ENCODE assay signal across 8 mouse cellular contexts in the genomic region with DNA sequence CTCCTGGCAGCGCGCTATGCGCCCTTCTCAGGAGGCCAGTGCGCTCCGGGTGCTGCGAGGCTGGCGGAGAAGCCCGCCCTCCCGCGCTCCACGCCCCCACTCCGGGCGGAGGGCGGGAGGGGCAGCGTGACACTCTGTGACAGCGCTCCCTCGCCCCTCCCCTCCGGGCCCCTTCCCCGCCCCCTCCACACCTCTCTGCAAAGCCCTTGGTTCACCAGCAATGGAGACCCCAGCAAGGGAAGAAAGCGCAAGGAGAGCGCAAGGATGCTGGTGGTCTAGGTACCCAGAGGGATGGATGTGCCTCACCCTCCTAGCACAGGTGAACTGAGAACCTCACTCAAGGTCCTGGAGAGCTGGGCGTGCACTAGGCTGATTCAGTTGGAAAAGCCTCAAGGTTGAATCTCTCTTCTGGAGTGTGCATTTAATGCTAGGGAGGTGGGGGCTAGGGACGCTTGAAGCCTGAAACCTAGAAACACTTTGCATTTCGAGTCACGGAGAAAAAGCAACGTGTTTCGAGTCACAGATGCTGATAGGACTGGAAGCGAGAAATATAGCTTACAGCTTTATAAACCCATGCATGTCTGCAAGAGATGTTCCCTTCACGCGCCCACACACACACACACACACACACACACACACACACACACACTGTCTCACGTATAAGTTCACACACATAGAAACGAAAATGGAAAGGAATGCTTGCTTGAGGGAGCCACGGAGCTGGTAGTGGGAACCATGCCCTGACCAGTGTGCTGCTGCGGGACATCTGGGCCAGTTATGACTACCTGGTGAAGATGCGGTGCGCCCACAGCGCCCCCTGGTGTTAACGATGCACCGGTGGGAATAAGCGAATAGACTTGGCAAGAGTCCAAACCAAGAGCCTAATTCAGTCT. TPM values are rescaled to one million over a fixed set of nuclear protein-coding genes. Genes with fewer than 3 reads are reported as not detected.
DNase-seq lines count a peak whose midpoint lies in the region; ATAC-seq lines count a peak whose summit lies in the region.

Gene Stum (minus strand): TSS at position 106 of the 893 bp plus-strand sequence.

- no peak within 1 kb of the TSS for H3K27ac ChIP-seq in embryonic facial prominence, embryonic 14.5 days (replicated peaks; ENCODE audit: low read depth, low read length)
- no peak within 1 kb of the TSS for H3K27ac ChIP-seq in heart, embryonic 11.5 days (ENCODE audit: low read depth, low read length)
- H3K27ac ChIP-seq in kidney, embryonic 15.5 days = no peak within 1 kb of the TSS
- no peak within 1 kb of the TSS for H3K27ac ChIP-seq in stomach, embryonic 14.5 days (ENCODE audit: low read length)

- peaks cover 9% of the 10 kb centered on the region for H3K4me1 ChIP-seq in embryonic facial prominence, embryonic 14.5 days (ENCODE audit: control insufficient read depth, insufficient read depth, low read length)
- peaks cover 12% of the 10 kb centered on the region for H3K4me1 ChIP-seq in heart, embryonic 11.5 days (ENCODE audit: control insufficient read depth, insufficient read depth, low read length)
- peaks cover 34% of the 10 kb centered on the region for H3K4me1 ChIP-seq in kidney, embryonic 15.5 days
- peaks cover 20% of the 10 kb centered on the region for H3K4me1 ChIP-seq in stomach, embryonic 14.5 days (ENCODE audit: control insufficient read depth, insufficient read depth, low read length)

- H3K27me3 ChIP-seq in embryonic facial prominence, embryonic 14.5 days (replicated peaks; ENCODE audit: control insufficient read depth, insufficient read depth, low read length) = peaks cover 37% of the 10 kb centered on the region
- H3K27me3 ChIP-seq in heart, embryonic 11.5 days (ENCODE audit: control insufficient read depth, insufficient read depth, low read length) = peaks cover 71% of the 10 kb centered on the region
- peaks cover 72% of the 10 kb centered on the region for H3K27me3 ChIP-seq in kidney, embryonic 15.5 days
- peaks cover 20% of the 10 kb centered on the region for H3K27me3 ChIP-seq in stomach, embryonic 14.5 days (ENCODE audit: control insufficient read depth, insufficient read depth, low read length)

- peak within 1 kb of the TSS; percentile 54 for H3K9ac ChIP-seq in embryonic facial prominence, embryonic 14.5 days (ENCODE audit: low read depth, low read length)
- no peak within 1 kb of the TSS for H3K9ac ChIP-seq in heart, embryonic 11.5 days (ENCODE audit: low read depth, low read length)
- peak within 1 kb of the TSS; percentile 29; the same call in 1 of the 2 replicates for H3K9ac ChIP-seq in kidney, embryonic 15.5 days
- H3K9ac ChIP-seq in stomach, embryonic 14.5 days (replicated peaks; ENCODE audit: low read depth, low read length) = 0 out of 2 replicates have a peak within 1 kb of the TSS, but pooled peaks have one; percentile 18

- H3K36me3 ChIP-seq in embryonic facial prominence, embryonic 14.5 days (ENCODE audit: control insufficient read depth, insufficient read depth, low read length) = no peaks in the 10 kb centered on the region
- H3K36me3 ChIP-seq in heart, embryonic 11.5 days (ENCODE audit: control insufficient read depth, insufficient read depth, low read length) = no peaks in the 10 kb centered on the region
- H3K36me3 ChIP-seq in kidney, embryonic 15.5 days = no peaks in the 10 kb centered on the region
- no peaks in the 10 kb centered on the region for H3K36me3 ChIP-seq in stomach, embryonic 14.5 days (ENCODE audit: control insufficient read depth, insufficient read depth, low read length)

- peak within 1 kb of the TSS; percentile 77 for H3K4me2 ChIP-seq in embryonic facial prominence, embryonic 14.5 days (ENCODE audit: low read depth, low read length)
- peak within 1 kb of the TSS; percentile 73 for H3K4me2 ChIP-seq in heart, embryonic 11.5 days
- H3K4me2 ChIP-seq in kidney, embryonic 15.5 days = peak within 1 kb of the TSS; percentile 89
- H3K4me2 ChIP-seq in stomach, embryonic 14.5 days (replicated peaks; ENCODE audit: low read depth, low read length) = peak within 1 kb of the TSS; percentile 85

- H3K4me3 ChIP-seq in embryonic facial prominence, embryonic 14.5 days (ENCODE audit: low read depth, low read length) = peak within 1 kb of the TSS; percentile 46
- H3K4me3 ChIP-seq in heart, embryonic 11.5 days (ENCODE audit: low read depth, low read length) = peak within 1 kb of the TSS; percentile 42
- H3K4me3 ChIP-seq in kidney, embryonic 15.5 days (replicated peaks) = peak within 1 kb of the TSS; percentile 48
- H3K4me3 ChIP-seq in stomach, embryonic 14.5 days (ENCODE audit: low read depth, low read length) = peak within 1 kb of the TSS; percentile 40

- peak; percentile 80 for ATAC-seq in embryonic facial prominence, embryonic 14.5 days (ENCODE audit: low read depth)
- ATAC-seq in heart, embryonic 11.5 days (replicated peaks; ENCODE audit: insufficient number of reproducible peaks, low FRiP score, low TSS enrichment) = no peak; the same call in 1 of the 2 replicates
- peak; percentile 67 for ATAC-seq in kidney, embryonic 15.5 days (replicated peaks; ENCODE audit: low FRiP score)
- peak; percentile 59 for ATAC-seq in monocyte, adult 5-6 weeks (replicated peaks; ENCODE audit: insufficient number of reproducible peaks, low FRiP score, low TSS enrichment, poor library complexity, severe bottlenecking)
- peak; percentile 28; the same call in 1 of the 2 replicates for ATAC-seq in stomach, embryonic 14.5 days (ENCODE audit: insufficient number of reproducible peaks, insufficient read depth, low FRiP score, low read depth)

- WGBS in embryonic facial prominence, embryonic 14.5 days = 5% methylated on average over 21 of the region's 40 CpGs
- WGBS in heart, embryonic 11.5 days (ENCODE audit: insufficient replicate concordance) = 4% methylated on average over 40 of the region's 40 CpGs
- 2% methylated on average over 40 of the region's 40 CpGs for WGBS in kidney, embryonic 15.5 days
- 3% methylated on average over 40 of the region's 40 CpGs for WGBS in stomach, embryonic 14.5 days

- DNase-seq in B cell, adult 2 months = peak; percentile 90 to 92
- peak; percentile 26 to 50 for DNase-seq in adrenal gland, postnatal 4 days (ENCODE audit: low spot score in 2 of 2)
- peak; percentile 79 for DNase-seq in embryonic facial prominence, embryonic 14.5 days (ENCODE audit: low spot score)
- peak; percentile 72 for DNase-seq in liver

- H3K9me3 ChIP-seq in embryonic facial prominence, embryonic 14.5 days (ENCODE audit: control insufficient read depth, low read length) = no peaks in the 10 kb centered on the region
- no peaks in the 10 kb centered on the region for H3K9me3 ChIP-seq in heart, embryonic 11.5 days (replicated peaks; ENCODE audit: control insufficient read depth, low read length)
- H3K9me3 ChIP-seq in kidney, embryonic 15.5 days (replicated peaks) = no peaks in the 10 kb centered on the region
- H3K9me3 ChIP-seq in stomach, embryonic 14.5 days (ENCODE audit: control insufficient read depth, low read depth, low read length) = no peaks in the 10 kb centered on the region

RNA-seq across cellular contexts. Expression of gene Stum, which starts in this region (rescaled TPM):
- 1 to 10 TPM in 1 of 2 experiments, under 1 TPM in 1; 0.95 to 1.0 TPM for total RNA-seq in adrenal gland, postnatal 4 days (2021)
- 4.0 and 5.3 TPM in 2 replicates for polyA plus RNA-seq in embryonic facial prominence, embryonic 14.5 days (2014; fragmentation: Nextera tagmentation; extraction: Ambion mirVana)
- 0.11 and 0.34 TPM in 2 replicates for polyA plus RNA-seq in heart, embryonic 11.5 days (2014; fragmentation: Nextera tagmentation; extraction: Ambion mirVana)
- polyA plus RNA-seq in kidney, embryonic 15.5 days (2015; fragmentation: Nextera tagmentation; extraction: Ambion mirVana) = 1.4 and 1.7 TPM in 2 replicates
- total RNA-seq in monocyte, adult 5-6 weeks (2017) = not detected in 3 replicates
- polyA plus RNA-seq in stomach, embryonic 14.5 days (2014; fragmentation: Nextera tagmentation; extraction: Ambion mirVana) = 1.2 and 2.3 TPM in 2 replicates

Comparison
In these comparisons a context has a peak if more than half of its experiments do, and no peak if none do; other contexts are left out.
1. Peak in ATAC-seq in monocyte, adult 5-6 weeks; RNA of the gene not detected or under 1 TPM.
2. DNase-seq: peak in every context shown above with its lines; median percentile 91 in B cell, adult 2 months; 79 in embryonic facial prominence, embryonic 14.5 days; 72 in liver; 38 in adrenal gland, postnatal 4 days.